Mouse (Mus musculus) left cerebral cortex, postnatal 10 days (tissue): Measurements from ENCODE around the gene Alg2. TPM values are rescaled to one million over a fixed set of nuclear protein-coding genes. Genes with fewer than 3 reads are reported as not detected.

Experiments used
- DNase-seq, 2 experiments: peaks; one replicate each; pipeline ENCODE4 v3.0.0; 2021 to 2022; ENCODE audit warnings: low spot score in 2 of 2, mixed read lengths in 1 of 2; ENCODE audit errors: extremely low spot score in 1 of 2
- intact Hi-C: fragments of 180-260 bp; cut with DNase I; formaldehyde crosslinking; loops from one replicate; pipeline ENCODE4 v1.15.1; 2025
- total RNA-seq, 2 experiments: library from RNA; stranded (reverse); gene quantifications; 2 replicates each; pipeline ENCODE4 v1.2.3; 2021

Alg2 gene
- total RNA-seq, 2 experiments from 2014 or later = 166 to 168 TPM

DNA sequence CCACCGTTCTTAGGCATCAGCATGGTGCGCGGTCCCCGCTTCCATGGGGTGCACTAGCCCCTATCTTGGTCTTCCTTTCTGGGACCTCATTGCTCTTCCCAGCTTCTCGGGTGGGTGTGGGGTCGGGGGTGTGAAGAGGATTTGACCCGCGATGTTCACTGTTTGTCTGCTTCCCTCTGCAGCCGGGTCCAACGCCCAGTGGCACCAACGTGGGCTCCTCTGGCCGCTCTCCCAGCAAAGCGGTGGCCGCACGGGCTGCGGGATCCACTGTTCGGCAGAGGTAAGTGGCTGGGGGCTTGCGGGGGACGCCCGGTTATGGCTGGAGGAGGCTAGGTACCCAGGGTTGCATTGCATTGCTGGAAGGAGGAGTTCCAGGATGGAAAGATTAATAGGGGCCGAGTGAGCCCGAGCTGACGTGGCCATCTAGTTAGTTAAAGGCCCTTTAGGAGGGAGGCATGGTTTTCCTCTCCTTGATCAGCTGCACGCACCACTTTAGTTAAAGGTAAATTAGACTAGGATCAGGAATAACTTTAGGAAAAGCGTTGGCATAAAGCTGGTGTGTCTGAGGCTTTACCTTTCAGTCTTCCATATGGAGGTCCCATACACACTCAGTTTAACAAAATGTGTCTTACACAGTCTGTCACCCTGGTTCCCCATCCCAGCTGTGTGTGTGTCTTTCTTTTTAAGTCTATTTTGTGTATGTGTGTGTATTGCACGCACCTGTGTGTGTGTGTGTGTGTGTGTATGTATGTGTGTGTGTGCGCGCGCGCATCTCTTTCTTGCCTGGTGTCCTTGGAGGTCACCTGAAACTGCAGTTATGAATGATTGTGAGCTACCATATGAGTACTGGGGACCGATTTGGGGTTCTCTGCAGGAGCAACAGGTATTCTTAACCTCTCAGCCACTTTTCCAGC lies 854 bp upstream of the Alg2 start:
- intact Hi-C loops = no loop called here
- no peak for DNase-seq

- intact Hi-C loops = no loop called here
- DNase-seq = no peak
Observed at GRCm38 (mm10) chr4:47473586-47473967, 556 bp downstream of the Alg2 start.

- no peak for DNase-seq
- intact Hi-C loops = no loop called here
Observed at GRCm38 (mm10) chr4:47467196-47467595, 6.9 kb downstream of the Alg2 start.

DNA sequence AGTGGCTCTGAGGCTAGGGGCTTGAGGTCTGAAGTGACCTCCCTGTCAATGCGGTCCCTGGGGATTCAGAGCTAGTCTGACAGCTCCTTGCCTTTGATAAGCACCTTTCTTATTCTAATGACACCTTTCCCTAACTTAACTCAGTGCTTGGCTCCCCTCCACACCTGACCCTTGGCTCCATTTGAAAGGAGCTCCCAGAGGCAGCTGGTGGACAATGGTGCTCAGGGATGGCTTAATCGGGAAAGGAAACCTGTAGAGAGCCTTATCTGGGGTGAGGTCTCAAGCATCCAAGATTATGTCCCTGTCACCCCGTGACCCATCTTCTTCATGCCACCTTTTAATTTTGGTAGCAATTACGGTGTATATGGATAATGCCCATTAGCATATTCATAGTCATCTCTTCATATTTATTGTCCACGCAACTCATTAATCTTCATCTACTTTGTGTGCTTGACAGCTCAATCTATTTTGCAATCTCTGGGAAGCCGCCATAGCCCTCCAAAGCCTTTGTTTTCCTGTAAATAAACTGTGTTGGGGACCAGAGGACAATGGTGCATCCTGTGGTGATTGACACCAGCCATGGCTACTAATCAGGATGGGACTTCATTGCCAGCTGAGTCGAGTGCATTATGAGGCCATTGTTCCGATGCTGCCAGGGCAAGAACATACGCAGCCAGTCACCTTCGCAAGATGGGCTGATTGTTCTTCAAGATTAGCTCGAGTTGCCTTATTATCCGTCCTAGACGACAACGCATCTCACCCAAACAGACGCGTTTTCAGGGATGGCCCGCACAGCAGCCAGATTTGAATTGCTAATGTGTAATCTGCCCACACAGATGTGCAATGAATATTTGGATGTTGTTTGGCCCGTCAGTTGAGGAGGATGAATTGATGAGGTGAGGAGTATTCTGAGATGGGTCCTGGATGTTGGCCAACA lies 24.3 kb downstream of the Alg2 start:
- intact Hi-C loops = no loop called here
- no peak for DNase-seq

DNA sequence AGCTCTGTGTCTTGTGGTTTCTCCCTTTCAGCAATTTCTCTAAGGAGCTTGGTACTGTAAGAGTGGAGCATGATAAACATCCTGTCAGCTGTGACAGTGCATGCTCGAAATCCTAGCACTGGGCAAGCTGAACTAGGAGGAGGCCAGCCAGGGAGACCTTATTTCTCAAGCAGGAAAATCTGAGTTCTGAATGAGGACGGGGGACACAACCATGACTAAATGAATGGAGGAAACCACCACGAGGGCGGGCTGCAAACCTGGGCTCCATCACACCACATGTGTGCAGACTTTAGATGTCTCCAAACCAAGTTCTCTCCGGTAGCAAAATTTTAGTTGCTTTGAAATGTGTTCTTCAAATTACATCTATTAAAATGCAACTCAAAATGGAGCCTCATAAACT lies 25.0 kb downstream of the Alg2 start:
- no peak for DNase-seq

GRCm38 (mm10) chr4:47448526-47448925 lies 25.6 kb downstream of the Alg2 start:
- intact Hi-C loops = no loop called here
- DNase-seq = no peak

More for the DNA sequence above, 25.0 kb downstream of the Alg2 start:
- intact Hi-C loops = no loop called here

GRCm38 (mm10) chr4:47440951-47441350 lies 33.2 kb downstream of the Alg2 start:
- intact Hi-C loops = no loop called here
- DNase-seq = no peak

- DNase-seq = no peak
- intact Hi-C loops = loop anchor here (5.0 kb wide), 2 partner anchors 63 to 603 kb away; no protein-coding TSS in a partner anchor
Observed at GRCm38 (mm10) chr4:47438956-47439355, 35.2 kb downstream of the Alg2 start.

GRCm38 (mm10) chr4:47437365-47438340 lies 36.5 kb downstream of the Alg2 start:
- intact Hi-C loops = loop anchor here (5.0 kb wide), 2 partner anchors 65 to 605 kb away; no protein-coding TSS in a partner anchor
- DNase-seq = peak; percentile 88 to 91

DNA sequence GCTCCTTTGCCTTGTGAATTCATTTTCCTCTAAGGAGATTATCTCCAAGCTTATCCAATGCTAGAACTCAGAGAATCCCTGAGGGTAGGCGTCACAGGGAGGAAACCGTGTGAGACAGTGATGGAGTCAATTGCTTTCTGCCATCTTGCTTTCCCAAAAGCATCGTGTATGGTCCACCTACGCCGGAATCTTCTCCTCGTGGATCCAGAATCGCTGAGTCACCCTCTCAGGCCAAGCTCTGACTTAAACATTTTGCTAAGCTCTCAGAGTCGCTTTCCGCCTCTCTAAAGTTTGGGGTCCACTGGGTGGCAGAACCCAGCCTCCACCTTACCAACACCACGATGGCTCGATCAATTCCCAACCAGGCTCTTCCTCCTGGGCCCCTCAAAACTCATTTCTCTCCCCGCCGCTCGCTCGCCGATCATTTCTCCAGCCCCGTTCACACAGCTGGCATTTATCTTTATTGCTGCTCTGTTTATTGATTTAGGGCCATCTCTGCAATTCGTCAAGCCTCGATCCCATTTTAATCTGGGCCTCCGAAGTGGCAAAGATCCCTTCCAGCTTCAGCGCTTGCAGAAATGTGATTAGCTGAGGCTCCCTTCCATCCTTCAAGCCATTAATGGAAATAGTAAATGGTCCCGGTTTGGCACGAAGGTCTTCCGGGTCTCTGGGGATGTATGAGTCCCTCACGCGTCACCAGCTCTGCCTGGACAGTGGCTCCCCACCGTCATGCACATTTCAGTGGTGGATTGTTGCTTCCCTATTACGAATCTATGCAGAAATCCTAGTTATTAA lies 38.4 kb downstream of the Alg2 start:
- no peak for DNase-seq
- intact Hi-C loops = loop anchor here (5.0 kb wide), 2 partner anchors 67 to 607 kb away; no protein-coding TSS in a partner anchor

DNA sequence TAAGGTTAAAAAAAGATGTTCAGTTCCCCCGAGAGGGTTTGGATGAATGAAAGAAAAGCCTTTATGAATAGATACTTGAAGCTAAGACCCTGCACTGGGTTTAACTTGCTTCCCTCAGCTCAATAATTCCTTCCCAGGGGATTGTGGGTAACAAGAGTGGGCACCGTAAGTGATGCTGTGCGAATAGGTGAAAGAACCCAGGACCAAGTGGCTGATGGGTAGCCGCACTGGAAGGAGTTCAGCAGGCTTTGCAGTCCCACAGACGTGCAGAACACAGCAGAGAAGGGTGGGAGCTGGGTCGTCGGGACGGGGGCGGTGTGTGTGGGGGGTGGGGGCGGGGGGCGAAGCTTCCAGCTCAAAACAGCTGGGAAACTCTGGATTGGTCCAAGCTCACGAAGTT lies 39.0 kb downstream of the Alg2 start:
- DNase-seq = no peak
- intact Hi-C loops = loop anchor here (5.0 kb wide), 2 partner anchors 67 to 607 kb away; no protein-coding TSS in a partner anchor

GRCm38 (mm10) chr4:47432766-47433165 lies 41.4 kb downstream of the Alg2 start:
- no peak for DNase-seq
- intact Hi-C loops = no loop called here

- DNase-seq = no peak
- intact Hi-C loops = no loop called here
Observed at GRCm38 (mm10) chr4:47431081-47431480, 43.1 kb downstream of the Alg2 start.

DNA sequence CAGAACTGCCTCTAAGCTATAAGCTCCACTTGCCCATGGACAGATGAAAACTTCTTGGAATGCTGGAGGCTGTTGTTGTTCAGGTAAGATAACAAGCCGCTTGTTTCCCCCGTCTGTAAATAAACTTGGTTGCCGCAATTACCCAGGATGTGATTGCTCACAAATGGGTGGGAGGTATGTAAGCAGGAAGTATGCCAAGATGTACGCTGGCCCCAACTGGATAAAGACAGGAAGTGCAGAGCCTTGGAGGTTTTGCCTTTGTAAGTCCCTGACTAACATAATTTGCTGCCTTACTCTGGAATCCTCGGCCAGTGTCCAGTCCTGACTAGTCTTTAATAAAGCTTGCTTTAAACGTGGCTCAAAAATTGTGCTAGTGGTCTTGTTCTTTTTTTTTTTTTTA lies 43.6 kb downstream of the Alg2 start:
- intact Hi-C loops = no loop called here
- no peak for DNase-seq

DNA sequence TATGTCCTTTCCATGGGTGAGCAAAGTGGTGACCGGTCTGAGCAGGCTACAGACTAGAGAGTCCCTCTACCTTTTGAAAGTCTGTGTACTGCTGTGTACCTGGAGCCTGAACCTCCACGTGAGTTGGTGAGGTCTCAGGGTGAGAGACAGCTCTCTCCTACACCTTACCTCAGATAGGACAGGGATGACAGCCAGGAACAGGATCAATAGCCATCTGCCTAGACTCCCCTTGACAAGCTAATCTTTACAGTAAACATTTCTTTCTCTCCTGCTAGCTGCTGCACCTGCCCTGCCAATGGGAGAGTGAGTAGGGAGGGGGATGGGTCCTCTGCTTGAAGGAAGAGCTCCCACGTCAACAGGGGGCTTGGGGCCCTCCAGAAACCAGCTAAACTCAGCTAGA lies 46.5 kb downstream of the Alg2 start:
- intact Hi-C loops = loop anchor here (10.0 kb wide), 2 partner anchors 957 to 1257 kb away; no protein-coding TSS in a partner anchor
- no peak for DNase-seq

- DNase-seq = no peak
Observed at GRCm38 (mm10) chr4:47425247-47425830, 48.8 kb downstream of the Alg2 start.

DNA sequence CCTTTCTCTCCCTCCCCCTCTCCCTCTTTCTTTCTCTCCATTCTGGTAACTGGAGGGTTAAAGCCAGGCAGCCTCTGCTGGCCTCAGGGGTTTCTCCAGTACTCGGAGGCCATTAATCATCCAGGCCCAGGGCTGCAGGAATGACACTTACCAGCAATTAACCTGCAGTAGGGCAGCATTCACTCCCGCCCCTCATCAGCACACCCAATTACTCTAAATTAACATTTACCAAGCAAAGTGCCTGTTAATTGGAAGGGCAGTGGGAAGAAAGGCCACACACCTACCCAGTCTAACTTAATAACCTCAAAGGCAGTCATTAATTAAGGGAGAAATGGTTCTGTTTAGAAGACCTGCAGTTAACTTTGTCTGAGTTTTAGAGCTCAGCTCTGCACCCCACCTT lies 49.8 kb downstream of the Alg2 start:
- intact Hi-C loops = loop anchor here (10.0 kb wide), 2 partner anchors 960 to 1260 kb away; no protein-coding TSS in a partner anchor
- no peak for DNase-seq

More at GRCm38 (mm10) chr4:47425247-47425830, 48.8 kb downstream of the Alg2 start:
- intact Hi-C loops = loop anchor here (10.0 kb wide), 2 partner anchors 959 to 1259 kb away; no protein-coding TSS in a partner anchor
